Mouse (Mus musculus): ENCODE results near the gene Pcf11. TPM values are rescaled to one million over a fixed set of nuclear protein-coding genes. Genes with fewer than 3 reads are reported as not detected.
A peak's percentile ranks its signal among the peaks of the same experiment; 100 is the strongest.

The Pcf11 gene
- total RNA-seq, 1 experiment, result 49.9 TPM

DNA sequence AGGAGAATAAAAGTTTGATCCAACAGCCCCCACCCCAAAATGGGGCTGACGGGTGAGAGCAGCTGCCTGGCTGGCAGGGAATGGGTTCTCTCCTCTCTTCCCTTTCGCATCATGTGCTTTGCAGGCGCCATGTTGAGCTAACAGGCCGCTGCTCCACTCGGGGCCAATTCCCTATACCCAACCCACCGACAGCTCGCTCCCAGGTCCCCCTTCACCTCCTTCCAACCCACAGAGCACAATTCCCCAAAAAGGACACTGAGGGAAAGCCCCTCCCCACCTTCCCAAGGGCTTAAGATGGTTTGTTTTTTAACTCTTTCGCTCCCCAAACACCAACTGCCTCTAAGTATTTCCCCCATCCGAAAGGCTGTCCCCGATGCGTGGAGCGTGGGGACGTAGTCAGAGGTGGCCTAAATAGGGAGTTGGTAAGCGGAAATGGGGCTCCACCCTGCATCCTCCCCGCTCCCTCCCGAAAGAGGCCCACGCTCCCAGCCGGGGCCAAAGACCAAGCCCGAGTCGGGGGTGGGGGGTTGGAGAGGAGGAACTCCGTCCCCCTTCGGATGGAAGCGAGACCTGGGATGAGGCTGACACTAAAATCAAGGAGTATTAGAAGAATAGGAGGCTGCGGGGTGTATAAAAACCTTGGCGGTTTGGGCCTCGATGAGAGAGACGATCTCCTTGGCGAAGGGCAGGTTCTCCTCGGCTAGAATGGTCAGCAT, 785 bp downstream of the Pcf11 start:
- in situ Hi-C loops (cut with MboI; ENCODE audit: low sequenced_read_pairs in 2 of 2, unreplicated experiment in 2 of 2), result no loop called here
- peak overlapping the region; percentile 99 for H3K9ac ChIP-seq (ENCODE audit: insufficient read depth, low read depth, low read length, poor library complexity, severe bottlenecking)
- peaks cover 5% of the 10 kb centered on the region for H3K36me3 ChIP-seq (ENCODE audit: control insufficient read depth, insufficient read depth, low read length, poor library complexity, severe bottlenecking)
- TF ChIP-seq ZC3H11A (IDR thresholded peaks at IDR 0.05; ENCODE audit: borderline replicate concordance, low read depth, low read length) (no peak), MAFK (IDR thresholded peaks at IDR 0.05; ENCODE audit: insufficient read depth, low read depth, low read length) (no peak), ZNF384 (IDR thresholded peaks at IDR 0.05; ENCODE audit: low read depth, low read length) (no peak), HCFC1 (IDR thresholded peaks at IDR 0.05; ENCODE audit: borderline replicate concordance, insufficient read depth, low read length) (0 out of 2 replicates have a peak, but pooled peaks have one; percentile 25)
- DNase-seq (ENCODE audit: low read depth, low spot score), result peak; percentile 27
- peaks cover 4 to 5% of the 10 kb centered on the region in 2 experiments; a peak in 2 of 4 replicates for H3K4me1 ChIP-seq (ENCODE audit: control insufficient read depth in 2 of 2, insufficient read depth in 2 of 2, low read length in 2 of 2, poor library complexity in 1 of 2)
- peak overlapping the region; percentile 95 for H3K27ac ChIP-seq (ENCODE audit: insufficient read depth, low read depth, low read length, poor library complexity, severe bottlenecking)
- H3K9me3 ChIP-seq (ENCODE audit: control insufficient read depth, insufficient read depth, low read depth, low read length), result no peaks in the 10 kb centered on the region
- peak overlapping the region; percentile 93 to 99 for H3K4me3 ChIP-seq (ENCODE audit: insufficient read depth in 1 of 2, low read depth in 1 of 2, low read length in 2 of 2, poor library complexity in 1 of 2, severe bottlenecking in 1 of 2)

DNA sequence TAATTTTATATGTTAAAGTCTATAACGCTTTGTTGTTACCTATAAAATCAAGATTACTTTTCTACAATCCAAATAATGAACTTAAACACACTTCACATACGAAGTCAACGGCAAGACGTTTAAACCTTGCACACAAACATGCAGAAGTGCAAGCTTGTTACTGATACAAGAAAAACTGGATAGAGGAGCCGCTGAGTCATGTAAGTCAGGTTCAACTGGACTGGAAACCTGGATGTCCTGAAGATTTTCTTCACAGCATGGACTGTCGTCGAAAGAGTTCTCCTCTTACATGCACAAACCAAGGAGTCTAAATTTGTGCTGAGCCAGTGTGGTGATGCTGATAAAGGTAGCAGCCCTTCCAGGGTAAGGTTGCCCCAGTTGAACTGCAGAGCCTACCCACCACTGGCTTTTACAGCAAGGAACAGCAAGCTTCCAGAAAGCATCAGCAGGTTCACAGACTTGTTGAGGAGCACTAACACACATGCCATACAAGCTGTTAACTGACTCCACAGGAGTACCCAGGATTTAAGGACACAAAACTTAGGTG, 3.4 kb downstream of the Pcf11 start:
- no peak for TF ChIP-seq ZC3H11A (IDR thresholded peaks at IDR 0.05; ENCODE audit: borderline replicate concordance, low read depth, low read length)
- no peak for TF ChIP-seq CHD2 (IDR thresholded peaks at IDR 0.05; ENCODE audit: low read depth, low read length)
- TF ChIP-seq ZNF384 (IDR thresholded peaks at IDR 0.05; ENCODE audit: low read depth, low read length), result no peak
- TF ChIP-seq HCFC1 (IDR thresholded peaks at IDR 0.05; ENCODE audit: borderline replicate concordance, insufficient read depth, low read length), result no peak
- no peak for TF ChIP-seq MAFK (IDR thresholded peaks at IDR 0.05; ENCODE audit: insufficient read depth, low read depth, low read length)
- Histone ChIP-seq H3K4me3 (ENCODE audit: insufficient read depth in 1 of 2, low read depth in 1 of 2, low read length in 2 of 2, poor library complexity in 1 of 2, severe bottlenecking in 1 of 2) (peak overlapping the region in 1 of 2 experiments; percentile 12; a peak in 2 of 4 replicates), H3K9me3 (ENCODE audit: control insufficient read depth, insufficient read depth, low read depth, low read length) (no peaks in the 10 kb centered on the region), H3K27ac (ENCODE audit: insufficient read depth, low read depth, low read length, poor library complexity, severe bottlenecking) (no peak overlapping the region), H3K9ac (ENCODE audit: insufficient read depth, low read depth, low read length, poor library complexity, severe bottlenecking) (peak overlapping the region; percentile 13), H3K36me3 (ENCODE audit: control insufficient read depth, insufficient read depth, low read length, poor library complexity, severe bottlenecking) (peaks cover 11% of the 10 kb centered on the region), H3K4me1 (ENCODE audit: control insufficient read depth in 2 of 2, insufficient read depth in 2 of 2, low read length in 2 of 2, poor library complexity in 1 of 2) (peaks cover 4 to 5% of the 10 kb centered on the region in 2 experiments; a peak in 2 of 4 replicates)
- DNase-seq (ENCODE audit: low read depth, low spot score), result no peak
- in situ Hi-C loops (cut with MboI; ENCODE audit: low sequenced_read_pairs in 2 of 2, unreplicated experiment in 2 of 2), result no loop called here

DNA sequence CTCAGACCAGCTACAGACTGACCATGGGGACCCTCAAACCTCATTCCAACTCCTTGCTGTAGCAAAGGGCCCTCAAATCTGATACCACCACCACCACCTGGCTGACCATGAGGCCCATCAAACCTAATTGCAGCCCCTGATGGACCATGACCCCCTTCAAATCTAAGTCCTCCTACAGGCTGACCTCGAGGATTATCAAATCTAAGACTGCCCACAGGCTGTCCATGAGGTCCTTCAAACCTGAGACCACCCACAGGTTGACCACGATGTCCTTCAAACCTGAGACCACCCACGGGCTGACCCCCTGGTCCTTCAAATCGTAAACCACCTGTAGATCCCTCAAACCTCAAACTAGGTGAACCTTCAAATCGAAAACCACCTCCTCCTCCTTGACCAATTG, 11.7 kb downstream of the Pcf11 start:
- in situ Hi-C loops (cut with MboI; ENCODE audit: low sequenced_read_pairs in 2 of 2, unreplicated experiment in 2 of 2), result no loop called here
- no peaks in the 10 kb centered on the region for H3K4me1 ChIP-seq (ENCODE audit: control insufficient read depth in 2 of 2, insufficient read depth in 2 of 2, low read length in 2 of 2, poor library complexity in 1 of 2)

DNA sequence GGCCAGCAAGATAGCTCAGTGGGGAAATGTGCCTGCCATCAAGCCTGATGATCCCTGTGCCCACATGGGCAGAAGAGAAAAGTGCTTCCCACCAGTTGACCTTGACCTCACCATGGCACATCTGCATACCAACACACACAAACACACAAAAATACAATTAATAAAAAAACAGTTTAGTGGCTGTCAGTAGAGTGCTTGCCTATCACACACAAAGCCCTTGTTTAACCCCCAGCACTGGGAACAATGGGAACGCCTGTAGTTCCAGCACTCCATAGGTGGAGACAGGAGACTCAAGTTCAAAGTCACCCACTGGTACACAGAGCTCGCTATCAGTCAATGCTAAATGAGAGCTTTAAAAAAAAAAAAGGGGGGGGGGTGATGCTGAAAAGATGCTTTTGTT, 13.3 kb downstream of the Pcf11 start:
- in situ Hi-C loops (cut with MboI; ENCODE audit: low sequenced_read_pairs in 2 of 2, unreplicated experiment in 2 of 2), result no loop called here
- no peak for TF ChIP-seq MAFK (IDR thresholded peaks at IDR 0.05; ENCODE audit: insufficient read depth, low read depth, low read length)
- 0 out of 2 replicates have a peak, but pooled peaks have one; percentile 29 for TF ChIP-seq ZNF384 (IDR thresholded peaks at IDR 0.05; ENCODE audit: low read depth, low read length)
- no peak for TF ChIP-seq CHD2 (IDR thresholded peaks at IDR 0.05; ENCODE audit: low read depth, low read length)
- TF ChIP-seq ZC3H11A (IDR thresholded peaks at IDR 0.05; ENCODE audit: borderline replicate concordance, low read depth, low read length), result no peak
- TF ChIP-seq HCFC1 (IDR thresholded peaks at IDR 0.05; ENCODE audit: borderline replicate concordance, insufficient read depth, low read length), result no peak
- H3K27ac ChIP-seq (ENCODE audit: insufficient read depth, low read depth, low read length, poor library complexity, severe bottlenecking), result no peak overlapping the region
- H3K4me1 ChIP-seq (ENCODE audit: control insufficient read depth in 2 of 2, insufficient read depth in 2 of 2, low read length in 2 of 2, poor library complexity in 1 of 2), result no peaks in the 10 kb centered on the region
- H3K9me3 ChIP-seq (ENCODE audit: control insufficient read depth, insufficient read depth, low read depth, low read length), result no peaks in the 10 kb centered on the region
- no peak overlapping the region for H3K4me3 ChIP-seq (ENCODE audit: insufficient read depth in 1 of 2, low read depth in 1 of 2, low read length in 2 of 2, poor library complexity in 1 of 2, severe bottlenecking in 1 of 2)
- no peak for DNase-seq (ENCODE audit: low read depth, low spot score)
- H3K9ac ChIP-seq (ENCODE audit: insufficient read depth, low read depth, low read length, poor library complexity, severe bottlenecking), result no peak overlapping the region
- peaks cover 25% of the 10 kb centered on the region for H3K36me3 ChIP-seq (ENCODE audit: control insufficient read depth, insufficient read depth, low read length, poor library complexity, severe bottlenecking)

More for the DNA sequence above, 11.7 kb downstream of the Pcf11 start:
- no peak for DNase-seq (ENCODE audit: low read depth, low spot score)
- Histone ChIP-seq H3K36me3 (ENCODE audit: control insufficient read depth, insufficient read depth, low read length, poor library complexity, severe bottlenecking) (peaks cover 29% of the 10 kb centered on the region), H3K27ac (ENCODE audit: insufficient read depth, low read depth, low read length, poor library complexity, severe bottlenecking) (no peak overlapping the region), H3K9me3 (ENCODE audit: control insufficient read depth, insufficient read depth, low read depth, low read length) (no peaks in the 10 kb centered on the region), H3K4me3 (ENCODE audit: insufficient read depth in 1 of 2, low read depth in 1 of 2, low read length in 2 of 2, poor library complexity in 1 of 2, severe bottlenecking in 1 of 2) (no peak overlapping the region), H3K9ac (ENCODE audit: insufficient read depth, low read depth, low read length, poor library complexity, severe bottlenecking) (no peak overlapping the region)
- TF ChIP-seq CHD2 (IDR thresholded peaks at IDR 0.05; ENCODE audit: low read depth, low read length) (no peak), MAFK (IDR thresholded peaks at IDR 0.05; ENCODE audit: insufficient read depth, low read depth, low read length) (no peak), ZNF384 (IDR thresholded peaks at IDR 0.05; ENCODE audit: low read depth, low read length) (no peak), ZC3H11A (IDR thresholded peaks at IDR 0.05; ENCODE audit: borderline replicate concordance, low read depth, low read length) (no peak)
